Mouse (Mus musculus): Measurements from ENCODE around the gene Cdh13.

GRCm38 (mm10) chr8:119284516-119284915 is 1001.0 kb downstream of the Cdh13 start:
- TF ChIP-seq CTCF (IDR thresholded peaks at IDR 0.05; ENCODE audit: insufficient read depth, low read length) (no peak), POLR2A (IDR thresholded peaks at IDR 0.05; ENCODE audit: borderline replicate concordance, extremely low read depth, low read depth, low read length) (no peak)
